Mouse (Mus musculus) kidney, adult 8-10 months (tissue): ENCODE data around the gene Serpina9.

Experiments
- DNase-seq, 2 experiments: peaks; one replicate each; pipeline ENCODE4 v3.0.0; 2022

The Serpina9 gene

DNA sequence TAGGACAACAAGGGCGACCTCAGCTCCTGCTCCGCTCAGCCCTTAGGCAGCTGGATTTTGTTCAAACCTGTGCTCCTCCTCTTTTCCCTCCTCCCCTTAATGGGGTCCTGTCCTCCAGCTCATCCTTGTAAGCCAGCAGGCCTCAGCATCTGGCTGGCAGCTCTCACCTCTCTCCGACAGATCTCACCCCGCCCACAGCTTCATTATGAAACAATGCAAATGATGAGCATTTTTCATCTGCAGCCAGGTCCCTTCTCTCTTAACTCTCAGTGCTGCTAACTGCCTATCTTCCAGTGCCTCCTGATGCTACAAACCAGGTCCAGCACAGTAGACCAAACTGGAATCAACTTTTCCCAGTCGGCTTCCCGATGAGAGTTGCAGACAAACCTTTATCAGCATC, at the start of gene Serpina9:
Serpina9 (minus strand) TSS at position 136 of the 400 bp plus-strand sequence.
- no peak for DNase-seq

DNA sequence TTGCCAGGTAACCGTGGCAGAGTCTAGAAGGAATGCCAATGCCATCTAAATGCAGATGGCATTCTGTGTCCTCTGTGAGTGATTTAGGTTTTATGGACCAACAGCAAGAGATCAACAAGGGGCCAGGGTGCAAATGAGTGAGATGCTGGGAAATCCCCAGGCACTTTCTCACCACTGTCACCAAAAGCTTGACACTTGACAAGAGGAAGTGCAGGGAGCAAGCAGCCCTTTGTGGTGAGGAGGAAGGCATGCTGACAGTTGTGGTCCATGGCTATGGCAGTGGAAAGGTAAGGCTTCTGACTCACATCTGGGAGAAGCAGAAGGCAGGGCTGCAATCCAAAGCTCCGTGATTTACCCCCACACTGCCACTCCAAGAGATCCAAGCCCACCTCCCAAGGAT, 48.3 kb upstream of the Serpina9 start:
- DNase-seq: no peak

DNA sequence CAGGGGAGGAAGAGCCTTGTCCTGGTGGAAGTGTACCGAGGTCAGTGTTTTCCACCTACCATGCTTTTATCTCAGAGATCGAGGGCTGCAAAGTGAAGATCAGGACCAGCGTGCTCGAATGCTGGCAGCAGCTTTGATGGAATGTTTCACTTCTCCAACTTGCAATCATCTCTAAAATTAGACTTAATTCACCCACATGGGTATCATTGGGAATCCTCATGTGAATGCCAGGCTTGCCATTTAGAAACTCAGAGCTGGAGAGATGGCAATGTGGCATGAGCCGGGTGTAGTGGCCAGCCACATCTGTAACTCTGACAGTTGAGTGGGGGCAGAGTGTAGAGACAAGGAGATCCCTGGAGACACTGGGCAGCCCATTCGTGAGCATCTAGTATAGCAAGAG, 46.6 kb upstream of the Serpina9 start:
- DNase-seq: no peak

DNA sequence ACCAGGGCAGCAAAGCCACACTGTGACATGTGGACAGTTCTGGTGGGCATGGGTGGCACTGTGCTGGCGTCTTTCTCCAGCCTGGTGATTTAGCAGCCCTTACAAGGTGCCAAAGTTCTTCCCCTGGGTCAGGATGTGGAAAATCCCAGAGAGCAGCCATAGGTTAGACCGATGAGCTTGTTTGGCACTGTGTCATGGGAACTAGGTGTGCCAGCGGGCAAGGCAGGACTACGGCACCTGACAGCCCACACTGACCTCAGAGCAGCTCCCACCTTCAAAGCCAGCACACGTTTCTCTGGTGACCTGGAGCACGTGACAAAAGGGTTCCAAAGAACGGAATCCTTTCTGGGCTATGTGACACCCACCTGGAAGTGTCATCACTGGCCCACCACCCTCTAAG, 44.0 kb upstream of the Serpina9 start:
- no peak for DNase-seq

DNA sequence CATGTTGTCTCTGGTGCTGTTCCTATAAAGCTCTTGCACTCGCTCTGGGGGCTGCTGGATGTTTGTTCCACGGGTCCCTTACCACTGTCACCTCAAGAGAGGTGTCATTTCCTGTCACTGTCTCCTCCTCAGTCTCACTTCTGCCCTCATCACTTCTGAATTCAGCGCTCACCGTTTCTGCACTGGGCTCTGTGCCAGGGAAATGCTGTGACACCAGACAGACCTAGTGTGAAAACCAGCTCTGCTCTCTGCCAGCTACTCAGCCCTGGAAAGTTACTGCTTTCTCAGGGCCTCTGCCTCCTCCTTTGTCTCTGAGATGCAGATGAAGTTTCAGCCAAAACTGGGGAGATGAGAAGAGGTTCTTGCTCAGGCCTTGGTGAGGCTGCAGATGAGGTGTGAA, 43.5 kb upstream of the Serpina9 start:
- no peak for DNase-seq

DNA sequence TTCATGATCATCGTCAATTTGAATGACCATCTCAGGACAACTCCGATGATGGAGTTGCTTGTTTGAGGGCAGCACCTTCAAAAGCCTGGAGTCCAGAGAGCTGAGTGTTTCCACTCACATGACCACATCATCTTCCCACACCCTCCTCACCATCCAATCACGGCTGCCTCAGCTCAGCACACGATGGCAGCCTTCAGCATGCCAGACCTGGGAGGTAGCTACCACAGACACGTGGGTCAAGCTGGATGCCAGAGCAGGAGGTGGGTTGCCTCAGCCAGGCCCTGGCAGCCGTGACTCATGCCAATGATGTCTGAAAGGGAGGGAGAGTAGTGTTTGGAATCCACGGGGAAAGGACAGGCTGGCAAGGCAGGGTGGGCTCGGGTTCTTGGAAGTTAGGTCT, 42.2 kb upstream of the Serpina9 start:
- no peak for DNase-seq

DNA sequence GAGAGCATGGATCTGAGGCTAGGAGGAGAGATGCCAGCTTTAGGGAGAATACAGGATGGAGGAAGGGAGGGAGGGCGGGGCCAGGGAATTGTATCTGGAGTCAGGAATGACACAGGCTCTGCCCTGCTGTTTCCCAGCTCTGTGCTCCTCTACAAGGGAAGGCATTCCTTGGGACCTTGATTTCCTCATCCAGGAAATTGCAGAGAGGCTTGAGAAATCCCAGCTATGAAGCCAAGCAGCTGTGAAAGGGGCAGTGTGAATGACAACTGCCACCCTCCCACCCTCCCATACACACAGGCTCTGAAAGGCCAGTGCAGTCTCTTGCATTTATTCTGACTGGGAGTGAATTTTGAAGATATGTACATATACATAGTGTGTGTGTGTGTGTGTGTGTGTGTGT, 40.4 kb upstream of the Serpina9 start:
- no peak for DNase-seq

DNA sequence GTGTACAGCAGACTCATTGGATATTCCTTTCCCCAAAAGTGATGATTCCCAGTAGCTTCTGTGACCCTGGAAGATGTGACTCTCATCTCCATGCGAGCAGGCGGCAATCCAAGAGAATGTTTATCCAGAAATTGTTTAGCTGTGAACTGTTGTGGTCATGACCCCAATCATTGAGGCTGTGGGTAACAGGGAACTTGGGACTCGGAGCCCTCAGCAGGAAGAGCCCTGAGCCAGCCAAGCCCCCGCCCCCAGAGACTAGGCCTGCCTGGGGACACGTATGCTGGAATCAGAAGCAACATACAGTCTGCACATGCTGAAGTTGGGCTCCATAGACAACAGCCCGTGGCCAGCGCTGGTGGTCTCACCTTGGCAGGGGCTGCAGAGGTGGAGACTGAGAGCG, 32.2 kb upstream of the Serpina9 start:
- no peak for DNase-seq

DNA sequence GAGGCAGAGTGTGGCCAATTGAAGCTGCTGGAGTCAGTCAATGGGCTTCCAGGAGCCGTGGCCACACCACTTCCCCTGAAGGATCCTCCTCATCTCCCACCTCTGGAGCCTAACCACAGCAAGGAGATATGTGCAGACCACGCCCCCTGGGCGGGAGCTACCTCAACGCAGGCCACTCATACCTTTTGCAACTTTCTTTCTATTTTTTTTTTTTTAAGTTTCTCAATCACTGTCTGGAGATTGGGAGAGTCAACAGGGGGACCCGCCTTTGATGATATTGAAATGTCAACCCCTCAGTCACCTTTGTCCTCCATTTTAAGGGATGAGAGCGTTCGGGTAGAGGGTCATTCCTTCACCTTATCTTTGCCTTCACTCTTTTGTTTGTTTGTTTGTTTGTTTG, 30.8 kb upstream of the Serpina9 start, which contains the start of gene Serpina12:
Serpina12 (minus strand) TSS at position 101 of the 400 bp plus-strand sequence.
- DNase-seq: no peak

DNA sequence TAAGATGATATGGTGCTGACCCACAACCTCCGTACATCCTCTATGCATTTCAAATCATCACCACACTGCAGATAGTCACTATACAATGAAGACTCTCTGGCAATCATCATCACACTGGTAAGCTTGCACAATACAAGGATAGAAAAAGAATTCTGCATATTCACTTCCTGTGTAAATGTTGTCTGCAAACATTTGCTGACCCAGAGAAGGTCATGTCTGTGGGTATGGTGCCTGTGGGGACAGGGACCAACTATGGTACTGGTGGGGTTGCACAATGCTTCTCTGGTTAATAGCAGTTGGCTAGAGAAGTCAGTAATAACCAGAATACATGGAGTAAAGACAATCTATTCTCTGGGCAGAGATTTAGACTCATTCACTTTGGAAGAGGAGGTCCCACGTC, 29.2 kb upstream of the Serpina9 start:
- DNase-seq: no peak

DNA sequence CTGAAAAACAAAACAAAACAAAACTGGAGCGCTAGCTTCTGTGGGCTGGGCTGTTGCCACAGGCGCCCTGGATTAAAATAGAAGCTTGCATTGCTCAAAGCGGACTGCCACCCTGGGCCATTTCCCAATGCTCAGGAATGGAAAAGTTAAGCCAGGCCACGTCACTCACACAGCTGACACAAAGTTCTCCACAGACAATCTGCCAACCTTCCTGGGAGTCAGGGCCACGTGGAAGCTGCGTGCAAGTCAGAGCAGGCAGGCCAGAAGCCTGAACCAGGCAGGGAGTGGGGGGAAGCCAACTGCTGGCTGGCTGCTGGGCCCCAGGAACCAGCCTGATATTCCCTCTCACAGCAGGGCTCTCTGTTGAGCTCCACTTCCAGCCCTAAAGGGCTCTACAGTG, 27.8 kb upstream of the Serpina9 start:
- DNase-seq: no peak

DNA sequence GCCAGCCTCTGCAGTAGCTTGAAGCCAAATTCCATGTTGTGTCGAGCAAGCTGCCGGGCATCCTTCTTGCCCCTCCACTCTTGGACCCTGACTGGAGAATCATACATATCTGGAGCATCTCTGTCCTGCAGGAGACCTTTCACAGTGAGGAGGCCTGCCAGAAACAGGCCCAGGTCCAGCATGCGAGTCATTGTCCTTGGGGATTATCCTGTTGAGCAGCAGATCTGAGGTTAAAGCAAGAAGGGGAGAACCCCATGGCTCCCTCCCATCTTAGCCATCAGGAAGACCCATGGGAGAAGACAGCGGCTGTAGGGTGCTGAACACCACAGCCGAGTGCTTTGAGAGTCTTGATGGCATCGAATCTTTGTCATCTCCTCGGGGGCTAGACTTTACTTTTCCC, 24.6 kb upstream of the Serpina9 start:
- DNase-seq: no peak

DNA sequence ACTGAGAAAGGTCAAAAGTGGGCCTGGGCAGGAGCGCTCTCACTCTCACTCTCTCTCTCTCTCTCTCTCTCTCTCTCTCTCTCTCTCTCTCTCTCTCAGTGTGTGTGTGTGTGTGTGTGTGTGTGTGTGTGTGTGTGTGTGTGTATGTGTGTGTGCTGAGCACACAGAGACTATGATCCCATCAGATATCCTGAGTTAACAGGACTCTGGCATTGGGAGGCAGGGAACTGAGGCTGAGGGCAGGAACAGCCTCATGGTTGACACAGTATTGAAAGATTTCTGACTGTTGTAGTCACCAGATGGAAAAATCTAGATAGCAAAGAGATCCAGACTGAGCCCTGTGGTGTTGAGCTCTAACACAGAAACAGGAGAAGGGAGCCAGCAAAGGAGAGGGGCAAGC, 20.2 kb upstream of the Serpina9 start:
- DNase-seq: no peak

DNA sequence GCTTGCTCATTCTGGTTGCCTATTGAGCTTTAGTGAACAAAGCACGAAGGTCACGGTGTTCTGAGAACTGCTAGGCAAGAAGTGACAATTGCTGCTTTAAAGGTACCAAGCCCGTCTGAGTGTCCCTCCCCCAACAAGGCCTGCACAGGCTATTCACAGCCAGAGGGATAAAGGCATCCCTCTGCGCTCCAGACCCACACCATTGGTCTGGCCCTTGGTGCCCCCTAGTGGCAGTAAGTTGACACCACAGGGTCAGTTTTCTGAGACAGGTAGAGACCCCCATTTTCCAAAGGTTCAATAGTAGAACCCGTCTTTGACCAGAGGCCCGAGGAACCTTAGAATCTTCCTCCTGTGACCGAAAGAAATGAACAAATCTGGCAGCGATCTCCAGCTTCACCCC, 16.4 kb upstream of the Serpina9 start:
- peak in 1 of 2 experiments; percentile 7 for DNase-seq

DNA sequence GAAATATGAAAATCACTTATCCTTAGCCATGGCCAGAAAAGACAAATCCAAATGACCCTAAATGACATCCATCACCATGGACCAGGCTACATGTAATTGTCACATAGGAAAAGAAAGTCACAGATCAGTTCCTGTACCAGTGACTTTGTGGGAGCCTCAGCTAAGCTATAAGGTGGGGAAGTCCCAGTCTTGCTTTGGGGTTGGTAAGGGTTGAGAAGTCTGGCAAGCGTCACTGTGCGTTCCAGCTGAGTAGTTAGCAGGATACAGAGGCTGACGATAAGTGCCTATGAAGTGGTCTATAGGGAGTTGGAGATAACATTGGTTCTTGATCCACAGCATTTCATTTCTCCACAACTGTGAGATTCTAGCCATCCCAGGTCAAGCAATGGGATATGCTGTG, 1.7 kb upstream of the Serpina9 start:
- no peak for DNase-seq

DNA sequence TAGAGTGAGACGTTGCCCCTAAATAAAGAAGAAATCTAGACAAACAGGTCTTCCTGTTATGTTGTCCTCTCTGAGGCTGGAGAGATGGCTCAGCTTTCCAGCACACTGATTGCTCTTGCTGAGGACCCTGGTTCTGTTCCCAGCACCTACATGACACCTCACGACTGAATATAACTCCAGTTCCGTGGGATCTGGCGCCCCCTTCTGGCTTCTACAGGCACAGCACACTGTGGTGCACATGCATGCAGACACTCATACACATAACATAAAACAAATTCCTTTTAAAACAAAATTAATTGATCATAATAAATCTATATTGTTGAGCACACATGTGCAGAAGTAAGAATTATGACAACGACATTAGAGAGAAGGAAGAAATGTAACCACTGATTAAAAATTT, 8.9 kb downstream of the Serpina9 start:
- no peak for DNase-seq

DNA sequence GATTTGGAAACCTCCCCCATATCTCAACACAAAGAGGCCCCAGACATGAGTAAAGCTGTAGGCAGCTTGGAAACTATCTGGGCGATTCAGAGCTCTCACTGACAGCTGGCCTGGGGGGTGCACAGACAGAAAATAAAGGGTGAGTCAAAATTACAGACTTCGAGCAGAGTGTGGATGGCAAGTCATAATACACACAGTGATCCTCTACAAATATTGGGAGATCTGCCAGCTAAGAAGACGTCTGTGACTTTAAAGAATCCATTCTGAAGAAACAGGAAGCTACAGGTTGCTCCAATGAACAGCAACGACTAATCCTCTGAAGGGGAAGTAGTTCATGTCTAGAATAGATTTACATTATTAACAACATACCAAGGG, 10.3 kb downstream of the Serpina9 start:
- no peak for DNase-seq

DNA sequence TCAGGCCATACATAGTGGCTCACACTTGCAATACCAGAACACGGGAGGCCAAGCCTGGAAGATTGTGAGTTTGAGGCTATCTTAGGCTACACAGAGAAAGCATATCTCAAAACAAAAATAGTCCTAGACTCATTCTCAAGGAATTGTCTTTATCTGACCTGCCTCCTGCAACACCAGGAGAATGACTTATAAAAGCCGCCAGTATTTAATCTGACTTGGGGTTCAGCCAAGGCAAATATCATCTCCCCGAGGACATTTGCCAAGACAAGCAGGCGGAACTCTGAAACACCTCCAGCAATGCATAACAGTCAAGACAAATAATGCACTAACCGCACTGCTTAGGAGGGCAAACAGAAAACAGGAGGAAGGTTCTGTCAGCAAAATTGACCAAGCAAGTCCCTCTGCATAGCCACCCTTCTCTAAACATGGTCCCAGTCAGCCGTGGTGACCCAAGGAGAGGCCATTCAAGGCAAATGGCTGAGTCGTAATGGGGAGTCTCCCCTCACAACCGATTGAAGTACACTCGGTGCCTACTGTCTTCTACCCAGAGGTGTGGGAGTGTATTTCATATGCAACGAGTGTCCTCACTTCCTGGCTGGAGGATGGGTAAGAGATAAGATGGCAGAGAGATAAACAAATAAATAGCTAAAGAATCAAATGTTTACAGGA, 10.9 kb downstream of the Serpina9 start:
- DNase-seq: peak; percentile 20 to 43

DNA sequence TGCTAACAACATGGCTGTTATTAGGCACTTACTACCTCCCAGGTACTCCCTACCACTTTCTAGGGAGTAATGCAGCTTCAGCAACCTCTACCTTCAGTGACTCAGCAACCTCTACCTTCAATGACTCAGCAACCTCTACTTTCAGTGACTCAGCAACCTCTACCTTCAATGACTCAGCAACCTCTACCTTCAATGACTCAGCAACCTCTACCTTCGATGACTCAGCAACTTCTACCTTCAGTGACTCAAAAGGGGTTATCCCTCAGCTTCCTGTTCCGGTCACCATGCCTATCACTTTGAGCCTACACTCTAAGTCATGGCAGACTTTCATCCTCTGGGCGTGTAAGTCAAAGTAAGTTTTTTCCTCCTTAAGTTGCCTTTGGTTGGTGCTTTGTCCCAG, 13.0 kb downstream of the Serpina9 start:
- no peak for DNase-seq

DNA sequence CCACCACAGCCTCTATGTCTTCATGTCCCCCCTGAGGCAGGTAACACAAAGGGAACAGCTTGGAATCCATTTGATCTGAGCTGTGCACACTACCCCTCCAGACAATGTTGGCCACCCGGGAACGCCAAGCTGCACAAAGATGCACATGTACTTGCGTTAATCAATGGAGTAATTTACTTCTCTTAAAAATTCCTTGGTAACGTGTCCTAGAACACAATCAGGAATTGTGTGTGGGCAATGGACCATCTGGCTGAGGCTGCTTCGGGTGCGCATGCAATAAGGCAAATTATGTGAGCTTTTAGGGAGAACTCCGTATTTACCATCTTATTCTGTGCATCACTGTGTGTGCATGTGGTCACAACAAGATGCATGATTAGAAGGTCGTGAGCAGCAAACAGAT, 13.9 kb downstream of the Serpina9 start:
- no peak for DNase-seq

DNA sequence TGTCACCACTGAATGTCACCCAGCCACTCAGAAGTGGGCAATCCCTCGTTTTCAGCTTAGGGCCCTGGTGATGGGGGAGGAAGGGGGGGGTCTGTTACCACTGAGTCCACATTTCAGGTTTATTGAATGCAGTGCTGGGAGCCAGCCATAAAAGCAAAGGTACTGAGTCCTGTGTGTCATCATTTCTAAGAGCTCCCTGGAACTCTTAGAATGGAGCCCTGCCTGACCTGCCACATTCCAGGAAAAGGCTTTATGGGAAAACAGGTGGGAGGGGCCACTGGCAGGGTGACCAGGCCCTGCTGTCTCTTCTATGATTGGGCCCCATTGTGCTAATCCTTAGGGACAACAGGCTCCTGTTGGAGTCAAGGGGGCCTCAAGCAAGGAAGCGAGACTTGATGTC, 17.0 kb downstream of the Serpina9 start:
- DNase-seq: no peak

DNA sequence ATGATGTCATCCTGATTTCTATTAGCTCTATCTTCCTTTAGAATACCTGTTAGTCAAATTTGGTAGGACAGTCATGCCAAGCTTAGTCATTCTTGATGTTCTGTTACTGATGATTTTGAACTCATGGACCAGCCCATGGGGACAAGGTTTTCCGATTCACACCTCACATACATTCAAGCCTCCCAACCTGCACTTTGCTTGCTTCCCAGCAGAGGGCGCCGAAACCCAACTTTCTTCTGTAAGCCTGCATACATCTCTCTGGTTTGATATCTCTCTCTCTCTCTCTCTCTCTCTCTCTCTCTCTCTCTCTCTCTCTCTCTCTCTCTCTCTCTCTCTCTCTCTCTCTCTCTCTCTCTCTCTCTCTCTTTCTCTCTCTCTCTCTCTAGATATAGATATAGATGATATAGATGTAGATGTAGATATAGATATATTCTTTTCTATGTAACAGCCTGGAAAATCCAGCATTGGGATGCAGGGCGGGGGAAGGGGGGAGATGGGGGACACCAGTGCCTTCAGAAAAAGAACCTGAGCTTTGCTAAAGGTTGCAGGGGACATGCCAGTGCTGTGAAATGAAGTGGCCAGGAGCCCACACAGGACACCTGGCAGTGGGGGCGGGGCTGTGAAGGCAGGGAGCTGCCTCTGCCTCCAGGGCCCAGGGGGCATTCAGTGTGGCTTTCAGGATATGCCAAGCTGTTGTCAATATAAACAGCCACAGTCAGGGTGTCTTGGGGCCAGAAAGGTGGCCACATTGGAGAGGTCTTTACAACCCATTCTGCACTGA, 18.1 kb downstream of the Serpina9 start:
- DNase-seq: peak; percentile 36 to 70

DNA sequence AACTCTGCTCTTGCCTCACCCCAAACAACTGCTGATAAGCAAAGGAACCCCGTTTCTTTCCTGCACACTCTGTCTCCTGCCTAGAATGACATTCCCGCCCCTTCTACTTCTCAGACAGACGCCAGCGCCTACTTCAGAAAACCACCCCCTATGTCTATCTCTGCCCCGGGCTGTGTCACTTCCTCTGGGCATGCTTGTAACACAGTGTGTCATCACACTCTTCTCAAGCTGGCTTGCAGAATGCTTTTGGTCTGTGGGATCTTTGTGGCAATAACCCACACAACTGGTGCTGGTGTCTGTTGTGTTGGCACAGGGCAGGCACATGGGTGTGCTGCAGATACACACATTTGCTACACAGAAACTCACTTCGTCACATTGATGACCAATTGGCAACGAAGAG, 20.6 kb downstream of the Serpina9 start:
- no peak for DNase-seq

DNA sequence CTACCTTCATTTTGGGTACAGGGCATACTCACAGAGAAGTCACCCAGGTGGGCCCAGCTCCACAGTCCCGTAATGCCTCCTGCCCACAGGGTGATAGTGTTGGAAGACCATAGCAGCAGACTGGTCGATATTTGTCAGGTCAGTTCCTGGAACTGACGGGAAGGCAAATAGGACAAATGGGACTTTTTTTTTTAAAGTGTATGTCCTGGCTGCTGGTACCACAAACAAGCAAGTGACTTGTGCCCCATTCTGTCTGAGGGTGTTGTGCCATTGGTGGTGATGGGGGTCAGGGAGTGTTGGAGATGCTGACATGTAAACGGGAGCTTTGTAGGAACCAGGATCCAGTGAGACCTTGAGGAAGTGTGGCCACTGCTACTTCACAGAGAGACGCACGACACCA, 23.7 kb downstream of the Serpina9 start, which contains the start of gene Serpina11:
Serpina11 (minus strand) TSS at position 101 of the 400 bp plus-strand sequence.
- DNase-seq: no peak

DNA sequence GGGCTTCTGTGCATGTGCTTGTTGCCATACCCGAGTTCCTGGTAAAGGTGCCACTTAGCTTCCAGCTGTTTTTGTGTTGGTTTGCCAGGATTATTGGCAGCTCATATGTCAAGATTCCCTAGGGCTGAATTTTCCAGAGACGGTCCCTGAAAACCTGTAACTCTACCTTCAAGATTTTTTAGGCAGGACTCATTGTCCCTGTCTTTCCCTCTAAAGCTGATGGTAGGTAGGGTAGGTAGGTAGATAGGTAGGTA, 24.1 kb downstream of the Serpina9 start:
- DNase-seq: no peak
